Mouse (Mus musculus): ENCODE data around the gene Cda. TPM values are rescaled to one million over a fixed set of nuclear protein-coding genes. Genes with fewer than 3 reads are reported as not detected.

Cda gene
- polyA plus RNA-seq (2015; fragmentation: Nextera tagmentation; extraction: Ambion mirVana), result 6.6 and 7.4 TPM in 2 replicates

DNA sequence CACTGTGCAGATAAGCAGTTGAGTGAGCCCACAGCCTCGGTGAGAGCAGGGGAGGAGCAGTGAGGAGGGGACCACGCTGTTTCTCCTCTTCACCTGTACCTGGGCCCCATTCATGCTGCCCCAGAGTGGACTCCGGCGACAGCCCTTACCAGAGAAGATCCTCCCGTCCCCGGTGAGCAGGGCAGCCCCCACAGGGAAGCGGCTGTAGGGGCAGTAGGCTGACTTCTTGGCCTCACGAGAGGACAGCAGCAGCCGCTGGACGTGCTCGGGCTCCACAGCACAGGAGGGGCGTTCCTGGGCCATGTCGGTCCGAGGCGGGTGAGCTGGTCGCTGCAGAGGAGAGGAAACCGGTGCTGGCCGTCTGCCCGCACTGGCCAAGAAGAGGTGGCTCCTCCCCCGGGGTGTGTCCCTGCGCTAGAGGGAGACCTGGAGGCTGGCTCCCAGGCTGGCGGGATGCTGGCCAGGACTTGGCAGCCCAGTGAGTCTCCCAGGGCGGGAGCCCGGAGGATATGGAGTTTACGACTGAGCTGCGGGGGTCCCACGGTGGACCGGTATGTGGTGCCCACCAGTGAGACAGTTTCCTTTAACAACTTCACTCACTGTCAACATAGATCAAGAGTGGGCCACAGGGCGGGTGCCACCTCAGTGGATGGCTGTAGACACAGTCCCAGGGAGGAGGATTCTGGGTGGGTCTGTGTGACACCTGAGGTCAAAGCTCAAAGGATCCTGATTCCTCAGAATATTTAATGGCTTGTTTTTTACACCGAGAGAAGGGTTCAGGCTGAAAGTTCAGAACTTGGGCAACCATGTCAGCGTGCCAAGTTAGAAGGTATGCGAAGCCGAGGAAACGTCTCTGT lies at the start of gene Cda:
Cda (minus strand) TSS at position 352 of the 857 bp plus-strand sequence.
- 5% methylated on average over 34 of the region's 34 CpGs for WGBS
- peaks cover 19% of the 10 kb centered on the region for H3K27me3 ChIP-seq
- no peaks in the 10 kb centered on the region for H3K36me3 ChIP-seq
- no peak within 1 kb of the TSS for H3K9ac ChIP-seq
- no peak within 1 kb of the TSS for H3K27ac ChIP-seq (replicated peaks)
- H3K4me1 ChIP-seq, result peaks cover 12% of the 10 kb centered on the region
- ATAC-seq (ENCODE audit: insufficient number of reproducible peaks, low FRiP score, low TSS enrichment, low read depth), result peak; percentile 77; the same call in 1 of the 2 replicates
- peak within 1 kb of the TSS; percentile 30 for H3K4me3 ChIP-seq (replicated peaks)
- H3K9me3 ChIP-seq (replicated peaks), result no peaks in the 10 kb centered on the region
- H3K4me2 ChIP-seq (replicated peaks), result peak within 1 kb of the TSS; percentile 50

DNA sequence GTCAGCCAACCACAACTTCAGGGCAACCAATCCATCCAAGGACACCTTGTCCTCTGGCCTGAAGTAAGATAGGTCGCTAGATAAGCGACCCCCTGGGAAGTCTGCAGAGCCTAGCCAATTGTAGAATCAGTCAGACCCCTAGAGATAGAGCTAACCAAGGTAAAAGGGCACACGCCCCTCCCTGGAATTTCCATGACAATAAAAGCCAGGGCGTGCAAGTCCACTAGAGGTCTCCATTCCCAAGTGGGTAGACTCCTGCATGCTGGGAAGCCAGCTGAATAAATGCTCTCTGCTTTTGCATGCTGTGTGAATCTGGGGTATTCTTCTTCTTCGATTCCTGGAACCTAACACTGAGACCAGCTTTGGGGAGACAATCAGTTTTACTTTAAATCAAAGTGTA lies 48.6 kb upstream of the Cda start:
- no peak for ATAC-seq (ENCODE audit: insufficient number of reproducible peaks, low FRiP score, low TSS enrichment, low read depth)
- 54% methylated on average over 5 of the region's 5 CpGs for WGBS
- Histone ChIP-seq H3K4me1 (peaks cover 9% of the 10 kb centered on the region; the same call in 1 of the 2 replicates), H3K36me3 (no peaks in the 10 kb centered on the region), H3K27ac (replicated peaks) (no peak overlapping the region), H3K9ac (no peak overlapping the region), H3K9me3 (replicated peaks) (no peaks in the 10 kb centered on the region), H3K4me3 (replicated peaks) (no peak overlapping the region), H3K4me2 (replicated peaks) (no peak overlapping the region), H3K27me3 (peaks cover 42% of the 10 kb centered on the region)

DNA sequence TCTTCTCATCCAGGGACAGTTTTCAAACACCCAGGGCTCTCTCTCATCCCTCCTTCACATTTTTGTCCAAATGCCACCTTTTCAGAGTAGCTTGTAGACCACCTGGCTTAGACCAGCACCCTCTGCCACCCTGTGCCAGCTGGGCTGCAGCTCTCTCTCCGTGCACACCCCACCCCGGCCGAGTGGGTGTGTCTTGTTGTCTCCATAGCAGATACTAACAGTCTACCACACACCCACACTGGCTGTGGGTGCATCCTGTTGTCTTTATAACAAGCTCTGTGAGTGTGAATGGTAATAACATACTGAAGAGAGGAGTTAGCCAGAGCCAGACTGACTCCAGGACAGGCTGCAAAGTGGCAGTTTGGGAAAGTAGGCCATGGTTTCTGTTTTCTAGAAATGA lies 48.2 kb upstream of the Cda start:
- 73% methylated on average over 3 of the region's 3 CpGs for WGBS
- Histone ChIP-seq H3K4me3 (replicated peaks) (no peak overlapping the region), H3K9me3 (replicated peaks) (no peaks in the 10 kb centered on the region), H3K27ac (replicated peaks) (no peak overlapping the region), H3K4me2 (replicated peaks) (no peak overlapping the region), H3K36me3 (no peaks in the 10 kb centered on the region), H3K9ac (no peak overlapping the region), H3K27me3 (peaks cover 42% of the 10 kb centered on the region), H3K4me1 (peaks cover 9% of the 10 kb centered on the region; the same call in 1 of the 2 replicates)
- ATAC-seq (ENCODE audit: insufficient number of reproducible peaks, low FRiP score, low TSS enrichment, low read depth), result no peak

DNA sequence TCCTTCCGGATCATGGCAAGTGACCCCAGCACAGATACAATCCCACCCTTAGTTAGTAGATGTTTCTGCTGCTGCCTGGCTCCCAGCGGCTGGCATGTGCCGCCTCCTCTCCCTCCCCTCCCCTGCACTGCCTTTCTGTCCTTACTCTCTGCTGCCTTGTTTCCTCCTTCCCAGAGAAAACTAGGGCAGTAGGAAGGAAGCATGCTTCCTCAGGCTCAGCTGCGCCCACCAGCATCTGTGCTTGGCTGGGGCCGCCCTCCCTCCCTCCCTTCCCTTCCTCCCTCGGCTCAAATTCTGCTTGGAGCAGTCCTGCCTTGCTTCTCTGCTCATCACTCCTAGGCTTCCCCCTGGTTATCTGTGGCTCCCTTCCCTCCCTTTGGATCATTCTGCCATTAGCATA lies 46.9 kb upstream of the Cda start:
- H3K4me2 ChIP-seq (replicated peaks), result no peak overlapping the region
- no peak overlapping the region for H3K27ac ChIP-seq (replicated peaks)
- H3K9ac ChIP-seq, result no peak overlapping the region
- H3K4me3 ChIP-seq (replicated peaks), result no peak overlapping the region
- H3K4me1 ChIP-seq, result peaks cover 9% of the 10 kb centered on the region; the same call in 1 of the 2 replicates
- no peaks in the 10 kb centered on the region for H3K36me3 ChIP-seq
- peaks cover 45% of the 10 kb centered on the region for H3K27me3 ChIP-seq
- no peaks in the 10 kb centered on the region for H3K9me3 ChIP-seq (replicated peaks)
- 9% methylated on average over 6 of the region's 6 CpGs for WGBS
- no peak for ATAC-seq (ENCODE audit: insufficient number of reproducible peaks, low FRiP score, low TSS enrichment, low read depth)

DNA sequence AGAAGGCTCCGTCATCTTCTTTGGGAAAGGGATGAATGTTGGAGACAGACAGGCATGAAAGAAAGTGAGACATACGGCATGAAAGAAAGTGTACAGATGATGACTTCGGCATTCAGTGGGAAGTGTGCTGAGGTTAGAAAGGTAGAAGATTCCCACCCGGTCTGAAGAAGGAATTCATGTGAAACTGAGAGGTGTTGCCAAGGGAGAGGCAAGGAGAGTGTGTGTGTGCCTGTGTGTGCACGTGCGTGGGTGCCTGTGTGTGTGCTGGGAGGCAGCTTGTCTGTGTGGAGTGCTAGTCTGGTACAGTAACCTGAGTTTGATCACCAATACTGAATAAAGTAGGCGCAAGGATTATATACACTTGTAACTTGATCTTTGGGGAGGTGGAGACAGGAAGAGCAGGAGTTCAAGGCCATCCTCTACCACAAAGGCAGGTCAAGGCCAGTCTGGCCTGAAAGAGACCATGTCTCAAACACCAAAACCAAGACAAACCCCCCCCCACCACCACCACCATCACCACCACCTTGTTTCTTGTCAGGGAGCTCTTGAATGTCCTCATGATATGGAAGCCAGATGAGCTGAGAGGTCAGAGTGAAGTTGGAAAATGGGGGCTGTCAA lies 43.8 kb upstream of the Cda start:
- no peak for ATAC-seq (ENCODE audit: insufficient number of reproducible peaks, low FRiP score, low TSS enrichment, low read depth)
- Histone ChIP-seq H3K4me3 (replicated peaks) (no peak overlapping the region), H3K4me2 (replicated peaks) (no peak overlapping the region), H3K27ac (replicated peaks) (no peak overlapping the region), H3K4me1 (peaks cover 9% of the 10 kb centered on the region; the same call in 1 of the 2 replicates), H3K9ac (no peak overlapping the region), H3K27me3 (peaks cover 39% of the 10 kb centered on the region), H3K9me3 (replicated peaks) (no peaks in the 10 kb centered on the region), H3K36me3 (no peaks in the 10 kb centered on the region)
- 40% methylated on average over 7 of the region's 7 CpGs for WGBS

DNA sequence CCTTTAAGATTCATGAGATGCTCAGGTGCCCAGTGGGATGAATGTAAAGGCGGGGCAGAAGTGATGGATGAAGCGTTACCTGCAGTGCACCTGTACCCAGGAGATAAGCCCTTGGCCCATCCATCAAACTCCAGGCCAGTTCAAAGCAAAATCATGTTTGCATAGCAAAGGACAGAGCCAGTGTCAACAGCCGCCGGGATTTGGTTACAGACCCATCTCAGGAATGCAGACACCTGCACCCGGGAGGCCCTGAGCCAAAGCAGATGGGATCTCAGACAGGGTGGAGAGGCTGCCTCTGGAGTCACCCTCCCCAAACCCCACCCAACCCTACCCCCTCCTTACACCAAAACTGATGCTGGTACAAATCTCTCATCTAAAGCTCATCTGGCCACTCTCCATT lies 43.2 kb upstream of the Cda start:
- H3K9ac ChIP-seq, result no peak overlapping the region
- H3K36me3 ChIP-seq, result no peaks in the 10 kb centered on the region
- H3K9me3 ChIP-seq (replicated peaks), result no peaks in the 10 kb centered on the region
- 9% methylated on average over 5 of the region's 5 CpGs for WGBS
- H3K4me3 ChIP-seq (replicated peaks), result no peak overlapping the region
- peaks cover 9% of the 10 kb centered on the region; the same call in 1 of the 2 replicates for H3K4me1 ChIP-seq
- no peak for ATAC-seq (ENCODE audit: insufficient number of reproducible peaks, low FRiP score, low TSS enrichment, low read depth)
- H3K27me3 ChIP-seq, result peaks cover 39% of the 10 kb centered on the region
- no peak overlapping the region for H3K27ac ChIP-seq (replicated peaks)
- no peak overlapping the region for H3K4me2 ChIP-seq (replicated peaks)

DNA sequence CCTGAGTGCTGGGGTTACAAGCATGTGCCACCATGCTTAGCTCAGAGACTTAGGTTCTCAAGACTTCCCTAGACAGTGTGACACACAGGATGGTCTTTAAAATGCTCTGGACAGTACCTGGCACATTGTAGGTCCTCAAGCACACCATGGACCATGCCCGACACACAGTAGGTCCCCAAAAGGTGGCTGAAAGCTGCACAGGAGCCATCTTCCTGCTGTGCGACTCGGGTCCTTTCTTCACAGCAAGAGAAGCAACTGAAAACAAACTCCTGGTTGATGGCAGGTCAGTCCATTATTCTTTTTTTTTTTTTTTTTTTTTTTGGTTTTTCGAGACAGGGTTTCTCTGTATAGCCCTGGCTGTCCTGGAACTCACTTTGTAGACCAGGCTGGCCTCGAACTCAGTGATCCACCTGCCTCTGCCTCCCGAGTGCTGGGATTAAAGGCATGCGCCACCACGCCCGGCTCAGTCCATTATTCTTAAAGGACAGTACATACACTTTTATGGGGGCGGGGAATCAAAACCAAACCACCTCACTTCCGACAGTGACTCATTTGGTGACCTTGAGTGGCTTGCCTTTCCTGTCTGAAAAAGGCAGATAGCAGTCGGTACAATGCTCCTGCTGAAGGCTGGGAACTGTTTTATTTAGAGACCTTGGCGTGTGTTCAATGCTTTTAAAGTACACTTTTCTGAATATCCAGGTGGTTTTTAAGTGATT lies 39.8 kb upstream of the Cda start:
- Histone ChIP-seq H3K36me3 (no peaks in the 10 kb centered on the region), H3K4me3 (replicated peaks) (no peak overlapping the region), H3K4me1 (no peaks in the 10 kb centered on the region), H3K27me3 (peaks cover 20% of the 10 kb centered on the region), H3K4me2 (replicated peaks) (no peak overlapping the region), H3K9me3 (replicated peaks) (no peaks in the 10 kb centered on the region), H3K27ac (replicated peaks) (no peak overlapping the region), H3K9ac (no peak overlapping the region)
- WGBS, result 69% methylated on average over 12 of the region's 13 CpGs
- ATAC-seq (ENCODE audit: insufficient number of reproducible peaks, low FRiP score, low TSS enrichment, low read depth), result no peak

DNA sequence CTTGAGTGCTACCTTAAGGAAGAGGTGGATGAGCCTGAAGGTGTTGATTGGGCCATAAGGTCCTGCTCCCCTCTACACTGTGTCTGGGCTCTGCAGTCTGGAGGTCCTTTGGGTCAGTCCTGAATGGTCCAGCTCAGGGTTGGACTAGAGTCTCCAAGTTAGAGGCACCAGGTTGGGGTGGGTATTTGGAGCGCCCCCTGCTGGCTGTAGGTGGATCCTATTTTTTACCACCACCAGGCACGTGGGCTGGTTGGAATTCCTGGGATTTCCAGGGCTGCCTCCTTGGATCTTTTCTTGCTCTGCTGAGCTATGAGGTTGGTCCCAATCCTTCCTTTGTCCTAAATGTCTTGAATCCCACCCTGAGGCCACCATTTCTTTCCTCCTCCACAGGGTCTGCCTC lies 37.0 kb upstream of the Cda start:
- Histone ChIP-seq H3K4me3 (replicated peaks) (no peak overlapping the region), H3K9ac (no peak overlapping the region), H3K4me1 (no peaks in the 10 kb centered on the region), H3K4me2 (replicated peaks) (no peak overlapping the region), H3K27me3 (peaks cover 15% of the 10 kb centered on the region), H3K27ac (replicated peaks) (no peak overlapping the region), H3K36me3 (no peaks in the 10 kb centered on the region), H3K9me3 (replicated peaks) (no peaks in the 10 kb centered on the region)
- WGBS, result 5% methylated on average over 2 of the region's 2 CpGs
- ATAC-seq (ENCODE audit: insufficient number of reproducible peaks, low FRiP score, low TSS enrichment, low read depth), result no peak

DNA sequence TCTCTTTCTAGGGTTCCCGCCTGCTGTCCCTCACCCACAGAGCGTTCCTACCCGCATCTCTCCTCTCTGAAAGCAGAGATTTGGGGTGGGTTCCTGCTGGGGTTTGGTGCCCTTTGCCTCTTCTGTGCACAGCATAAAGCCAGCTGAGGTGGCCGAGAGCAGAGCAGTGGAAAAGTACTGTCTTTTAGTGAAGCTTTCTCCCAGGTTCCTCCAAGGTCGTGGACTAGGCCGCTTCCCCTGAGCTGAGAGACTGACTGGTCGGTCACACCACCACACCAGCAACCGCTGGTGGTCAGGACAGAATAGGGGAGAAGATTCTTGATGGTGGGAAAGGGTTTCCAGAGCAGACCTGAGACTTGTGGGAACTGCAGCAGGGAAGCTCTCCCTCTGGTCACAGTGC lies 28.9 kb upstream of the Cda start:
- Histone ChIP-seq H3K27me3 (peaks cover 82% of the 10 kb centered on the region), H3K27ac (replicated peaks) (no peak overlapping the region), H3K9ac (no peak overlapping the region), H3K4me3 (replicated peaks) (peak overlapping the region; percentile 39), H3K36me3 (no peaks in the 10 kb centered on the region), H3K9me3 (replicated peaks) (no peaks in the 10 kb centered on the region), H3K4me1 (peaks cover 21% of the 10 kb centered on the region), H3K4me2 (replicated peaks) (peak overlapping the region; percentile 65)
- WGBS, result 10% methylated on average over 8 of the region's 8 CpGs
- ATAC-seq (ENCODE audit: insufficient number of reproducible peaks, low FRiP score, low TSS enrichment, low read depth), result no peak

DNA sequence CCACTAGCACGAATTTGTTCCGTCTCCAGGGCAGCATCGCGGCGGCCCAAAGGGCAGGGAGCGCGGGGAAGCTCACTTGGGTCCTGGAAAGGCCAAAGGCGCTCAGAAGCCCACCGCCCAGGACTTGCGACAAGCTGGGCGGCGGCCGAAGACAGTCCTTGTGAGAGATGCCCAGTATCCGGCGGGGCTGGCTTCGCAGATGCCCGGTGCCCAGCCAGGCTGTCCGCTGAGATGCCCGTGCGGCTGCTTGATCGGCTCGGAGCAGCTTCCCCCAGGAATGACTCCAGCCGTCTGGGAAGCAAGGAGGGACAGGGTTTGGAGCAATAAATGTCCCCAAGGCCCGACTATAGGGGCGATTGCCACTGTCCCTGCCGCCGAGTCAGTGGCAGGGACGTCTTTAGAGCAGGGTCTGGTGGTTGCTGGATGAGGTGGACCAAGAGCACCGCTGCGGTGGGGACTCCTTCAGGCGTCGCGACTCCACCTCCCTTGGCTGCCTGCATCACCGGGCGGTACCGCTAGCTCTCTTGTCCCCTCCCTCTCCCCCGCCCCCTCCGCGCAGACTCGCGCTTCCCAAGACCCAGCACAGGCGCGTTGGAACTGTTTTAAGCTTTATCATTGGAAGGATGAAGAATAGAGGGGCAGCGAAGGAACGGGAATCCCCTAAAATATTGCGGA lies 28.3 kb upstream of the Cda start, which contains the start of gene Fam43b:
Fam43b (minus strand) TSS at position 558 of the 675 bp plus-strand sequence.
- under 1% methylated on average over 46 of the region's 46 CpGs for WGBS
- H3K36me3 ChIP-seq, result no peaks in the 10 kb centered on the region
- H3K27me3 ChIP-seq, result peaks cover 84% of the 10 kb centered on the region
- no peak for ATAC-seq (ENCODE audit: insufficient number of reproducible peaks, low FRiP score, low TSS enrichment, low read depth)
- no peak within 1 kb of the TSS for H3K27ac ChIP-seq (replicated peaks)
- H3K4me3 ChIP-seq (replicated peaks), result peak within 1 kb of the TSS; percentile 39
- H3K9ac ChIP-seq, result no peak within 1 kb of the TSS
- peaks cover 21% of the 10 kb centered on the region for H3K4me1 ChIP-seq
- H3K9me3 ChIP-seq (replicated peaks), result no peaks in the 10 kb centered on the region
- peak within 1 kb of the TSS; percentile 65 for H3K4me2 ChIP-seq (replicated peaks)
